Mouse (Mus musculus): ENCODE data around the gene Cdk5r2.
"Not testable (repeated sequence)": the region's sequence is repeated elsewhere in the genome, so short reads cannot be mapped to it uniquely, and the experiment has no call there.

The Cdk5r2 gene

DNA sequence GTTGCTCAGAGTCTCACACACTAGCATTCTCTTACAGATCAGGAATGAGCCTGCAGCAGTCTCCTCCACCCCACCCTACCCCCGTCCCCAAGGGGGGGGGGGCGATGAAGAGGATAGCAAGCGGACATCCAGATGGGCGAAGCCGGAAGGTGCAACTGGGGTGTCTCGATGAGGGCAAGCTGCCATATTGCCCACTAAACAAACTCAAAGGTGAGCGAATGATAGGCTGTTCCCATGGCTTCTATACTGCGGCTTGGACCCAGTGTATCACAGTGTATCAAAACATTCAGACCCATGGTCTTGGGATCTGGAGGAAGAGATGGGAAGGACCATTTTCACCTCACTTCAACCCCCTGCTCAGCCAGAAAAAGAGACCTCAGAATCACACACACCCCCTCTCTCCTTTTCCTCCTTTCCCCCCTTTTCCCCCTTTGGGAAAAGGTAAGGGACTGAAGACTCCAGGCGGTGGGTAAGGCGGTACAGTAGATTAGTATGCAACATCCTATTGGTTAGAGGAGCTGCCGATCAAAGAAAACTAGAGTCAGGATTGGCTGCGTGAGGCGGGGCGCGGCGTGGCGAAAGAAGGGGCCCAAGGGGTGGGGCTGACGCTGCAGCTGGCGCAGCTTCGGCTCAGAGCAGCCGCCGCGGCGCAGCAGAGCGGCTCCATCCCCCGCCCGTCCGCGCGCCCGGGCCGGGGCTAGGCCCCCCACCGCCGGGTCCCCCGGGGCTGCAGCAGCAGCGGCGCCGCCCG is at the start of gene Cdk5r2:
TSS of gene Cdk5r2 (plus strand) at position 629 of the 751 bp plus-strand sequence.
- DNase-seq (ENCODE audit: low spot score in 2 of 2), result peak; percentile 32 to 49

DNA sequence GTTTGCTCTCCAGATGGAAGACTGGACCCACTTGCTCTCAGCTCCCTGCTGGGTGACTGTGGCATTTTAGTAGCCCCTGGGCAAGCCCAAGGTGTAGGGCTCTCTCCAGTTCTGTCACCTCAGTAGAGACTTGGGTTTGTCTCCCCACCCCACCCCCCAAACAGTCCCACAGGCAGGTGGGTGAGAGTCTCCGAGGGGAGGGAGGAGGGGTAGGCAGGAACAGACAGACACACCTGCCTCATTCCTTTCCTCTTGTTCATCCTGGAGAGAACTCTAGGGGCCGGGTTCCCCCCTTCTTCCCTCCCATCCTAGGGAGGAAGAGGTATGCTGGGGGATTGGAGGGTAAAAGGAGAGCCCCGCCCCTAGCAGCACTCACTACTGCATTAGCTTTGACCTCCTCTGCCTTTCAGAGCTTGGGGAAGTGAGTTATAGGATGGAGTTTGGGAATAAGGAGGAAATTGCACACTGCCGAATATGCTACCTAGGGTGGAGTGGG is 49.3 kb upstream of the Cdk5r2 start:
- no peak for DNase-seq (ENCODE audit: low spot score in 2 of 2)

DNA sequence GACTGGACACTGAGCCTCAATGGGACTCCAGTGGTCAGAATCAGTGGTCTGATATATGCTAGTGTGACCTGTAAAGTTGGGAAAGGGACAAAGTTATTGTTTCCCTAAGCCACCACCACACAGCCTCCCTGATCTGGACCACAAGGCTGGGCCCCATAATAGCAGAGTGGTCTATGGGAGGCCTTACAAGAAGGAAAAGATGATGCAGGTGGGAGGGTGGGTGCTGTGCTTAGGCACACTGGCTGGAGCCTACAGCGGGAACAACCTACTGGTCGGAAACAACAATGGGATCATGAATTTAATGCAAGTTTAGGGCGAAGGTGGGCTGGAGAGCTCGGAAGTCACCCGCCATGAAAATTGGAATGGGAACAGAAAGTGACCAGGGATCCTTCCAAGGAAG is 48.9 kb upstream of the Cdk5r2 start:
- no peak for DNase-seq (ENCODE audit: low spot score in 2 of 2)

DNA sequence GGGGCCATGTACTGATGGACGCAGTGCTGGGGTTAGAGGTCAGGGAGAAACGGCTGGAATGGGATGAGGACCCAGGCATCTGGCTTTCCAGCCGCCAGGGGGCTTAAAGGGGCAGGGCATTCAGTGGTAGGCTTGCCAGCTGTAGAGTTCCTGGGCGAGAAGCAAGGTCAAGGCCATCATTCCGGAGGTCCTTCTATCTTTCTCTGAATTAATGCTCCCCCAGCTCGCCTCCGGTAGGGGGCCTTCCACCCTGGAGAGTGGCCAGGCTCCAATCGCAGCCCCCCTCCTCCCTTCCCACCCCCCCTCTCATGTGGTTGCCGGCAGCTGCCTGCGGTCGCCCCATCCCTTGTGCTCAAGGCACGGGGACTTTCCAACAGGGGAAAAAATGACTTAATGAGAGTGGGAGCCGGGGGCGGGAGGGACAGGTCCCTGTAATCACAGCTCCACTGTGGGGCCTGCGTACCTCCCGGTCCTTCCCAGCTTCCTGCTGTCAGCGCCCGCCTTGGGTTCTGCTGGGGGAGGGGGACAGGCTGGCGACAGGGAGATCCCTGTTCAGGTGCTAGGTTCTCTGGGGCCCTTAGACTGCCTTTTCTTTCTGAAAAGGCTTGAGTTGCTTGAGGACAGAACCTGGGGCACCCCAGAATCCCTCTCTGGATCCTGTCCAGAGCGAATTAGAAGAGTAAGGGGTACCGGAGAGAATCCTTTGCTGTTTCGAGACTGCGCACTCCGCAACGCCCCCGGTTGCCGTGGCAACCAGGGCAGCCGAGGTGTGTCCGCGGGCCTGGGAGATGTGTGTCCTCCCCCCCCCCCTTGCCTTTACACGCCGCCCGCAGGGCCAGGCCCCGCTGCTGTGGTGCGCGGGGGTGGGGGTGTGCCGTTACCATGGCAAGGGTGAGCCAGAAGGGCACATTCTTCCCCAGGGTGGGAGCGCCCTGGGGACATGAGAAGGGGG is 48.1 kb upstream of the Cdk5r2 start:
- no peak for DNase-seq (ENCODE audit: low spot score in 2 of 2)

DNA sequence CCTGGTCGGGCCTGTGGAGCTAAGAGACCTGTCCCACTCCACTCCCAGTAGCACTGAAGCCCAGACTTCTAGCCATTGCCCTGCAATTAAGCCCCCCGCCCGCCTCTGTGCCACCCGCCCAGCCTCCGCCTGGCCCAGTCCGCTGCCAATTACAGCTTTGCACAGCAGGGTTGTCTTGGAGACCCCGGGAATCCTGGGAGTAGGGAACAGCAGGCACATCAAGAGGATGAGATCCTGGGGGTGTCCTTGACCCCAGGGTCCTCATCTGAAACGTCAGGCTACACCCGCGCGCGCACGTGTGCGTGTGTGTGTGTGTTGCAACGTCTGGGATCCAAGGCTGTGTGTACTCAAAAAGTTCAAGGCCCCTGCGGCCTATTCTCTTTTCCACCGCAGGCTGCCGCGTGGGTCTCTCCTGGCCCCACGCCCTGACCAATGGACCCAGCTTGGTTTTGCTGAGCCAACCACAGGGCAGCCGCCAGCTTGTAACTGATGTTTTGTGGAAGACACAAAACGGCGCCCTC is 47.1 kb upstream of the Cdk5r2 start:
- no peak for DNase-seq (ENCODE audit: low spot score in 2 of 2)

DNA sequence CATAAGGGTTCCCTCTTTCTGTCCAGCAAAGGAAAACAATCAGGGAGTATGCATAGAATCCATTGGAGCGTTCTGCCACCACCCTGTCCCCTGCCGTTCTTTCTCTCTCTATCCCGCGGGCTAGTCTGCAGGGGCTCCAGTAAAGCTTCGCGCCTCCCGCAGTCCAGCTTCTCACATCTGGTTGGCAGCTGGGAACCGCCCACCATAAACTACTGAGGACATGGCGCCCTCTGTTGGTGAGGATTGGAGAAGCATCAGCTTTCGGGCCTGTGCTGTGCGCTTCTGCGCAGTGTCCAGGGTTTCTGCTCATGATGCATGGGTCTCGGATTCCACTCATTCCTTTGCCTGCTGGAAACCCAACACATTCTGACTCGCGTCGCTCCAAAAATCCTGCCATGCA is 46.7 kb upstream of the Cdk5r2 start:
- peak; percentile 75 to 85 for DNase-seq (ENCODE audit: low spot score in 2 of 2)

DNA sequence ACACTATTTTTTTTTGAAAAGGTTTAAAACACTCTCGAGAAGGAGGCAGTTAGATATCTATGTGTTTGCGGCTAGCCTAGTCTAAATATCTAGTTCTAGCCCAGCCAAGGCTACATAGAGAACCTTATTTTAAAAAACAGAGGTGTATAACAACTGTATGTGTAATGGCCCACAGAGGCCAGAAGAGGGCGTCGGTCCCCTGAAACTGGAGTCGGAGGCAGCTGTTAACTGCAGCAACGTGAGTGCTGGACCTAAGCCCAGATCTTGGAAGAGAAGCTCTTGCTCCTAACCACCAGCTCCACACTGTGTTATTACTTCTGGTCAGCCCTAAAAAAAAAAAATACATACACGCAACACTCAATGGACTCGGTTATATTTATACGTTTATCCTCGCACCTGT is 45.7 kb upstream of the Cdk5r2 start:
- no peak for DNase-seq (ENCODE audit: low spot score in 2 of 2)

DNA sequence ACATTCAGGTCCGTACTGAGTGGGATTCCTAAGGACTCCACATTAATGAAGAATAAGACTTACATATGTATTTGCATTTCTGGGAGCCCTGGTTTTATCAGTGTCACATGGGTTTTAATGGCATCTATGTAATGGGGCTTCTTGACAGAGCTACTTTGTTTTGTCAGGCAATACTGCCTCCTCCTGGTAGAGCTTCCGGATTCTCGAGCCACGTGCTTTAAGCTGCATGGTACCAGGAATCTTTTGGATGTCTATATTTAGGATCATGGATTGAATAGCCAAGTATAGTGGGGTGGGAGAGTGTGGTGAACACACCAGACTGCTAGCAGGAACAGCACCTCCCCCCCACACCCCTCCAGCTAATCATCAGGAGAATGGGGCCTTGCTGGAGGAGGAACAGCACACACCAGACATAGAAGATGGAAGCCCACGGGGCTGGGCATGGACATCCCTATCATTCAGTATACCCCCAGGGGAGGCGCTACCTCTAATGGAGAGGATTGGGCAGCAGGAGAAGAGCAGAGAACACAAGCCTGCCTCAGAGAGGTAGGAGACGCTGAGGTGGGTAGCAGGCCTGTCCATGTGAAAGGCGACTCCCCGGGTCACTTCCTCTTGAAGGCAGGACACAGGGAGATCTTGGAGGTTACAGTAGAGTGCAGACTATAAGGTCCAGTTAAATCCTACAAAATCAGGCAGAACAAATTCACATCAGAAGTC is 39.6 kb upstream of the Cdk5r2 start:
- no peak for DNase-seq (ENCODE audit: low spot score in 2 of 2)

DNA sequence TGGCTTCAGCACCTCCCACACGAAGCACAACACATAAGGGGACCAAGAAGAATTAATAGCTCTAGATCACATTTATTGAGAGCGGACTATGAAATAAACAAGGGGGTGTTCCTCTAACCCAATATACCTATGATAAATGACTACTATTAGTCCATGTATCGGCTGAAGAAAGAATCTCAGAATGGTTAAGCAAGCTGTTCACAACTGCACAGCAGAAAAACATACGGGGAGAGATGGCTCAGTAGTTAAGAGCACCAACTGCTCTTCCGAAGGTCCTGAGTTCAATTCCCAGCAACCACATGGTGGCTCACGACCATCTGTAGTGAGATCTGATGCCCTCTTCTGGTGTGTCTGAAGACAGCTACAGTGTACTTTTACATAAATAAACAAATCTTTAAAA is 38.8 kb upstream of the Cdk5r2 start:
- DNase-seq (ENCODE audit: low spot score in 2 of 2), result not testable (repeated sequence)

DNA sequence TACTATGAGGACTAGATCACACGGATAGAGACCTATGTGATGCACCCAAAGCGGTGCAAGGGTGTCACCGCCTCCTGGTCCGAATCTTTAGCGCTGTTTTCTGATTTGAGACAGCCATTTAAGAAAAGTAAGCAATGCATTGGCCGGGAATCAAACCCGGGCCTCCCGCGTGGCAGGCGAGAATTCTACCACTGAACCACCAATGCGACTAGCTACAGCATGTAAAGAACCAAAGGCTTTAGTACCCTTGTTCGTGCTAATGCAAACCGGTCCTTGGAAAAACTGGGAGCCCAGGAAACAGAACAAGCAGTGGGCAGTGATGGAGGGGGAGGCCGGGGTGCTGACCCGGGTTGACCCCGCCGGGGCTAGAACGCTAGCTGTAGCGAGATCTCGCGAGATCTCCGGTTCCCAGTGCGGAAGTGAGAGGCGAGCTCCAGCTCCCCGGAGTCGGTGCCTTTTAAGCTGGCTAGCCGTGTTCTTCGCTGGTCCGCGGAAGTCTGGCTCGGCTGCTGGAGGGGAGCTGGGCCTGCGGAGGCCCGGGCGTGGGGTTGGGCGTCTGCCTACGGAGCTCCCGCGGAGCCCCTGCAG is 38.0 kb upstream of the Cdk5r2 start:
- DNase-seq (ENCODE audit: low spot score in 2 of 2), result peak; percentile 64 to 75

DNA sequence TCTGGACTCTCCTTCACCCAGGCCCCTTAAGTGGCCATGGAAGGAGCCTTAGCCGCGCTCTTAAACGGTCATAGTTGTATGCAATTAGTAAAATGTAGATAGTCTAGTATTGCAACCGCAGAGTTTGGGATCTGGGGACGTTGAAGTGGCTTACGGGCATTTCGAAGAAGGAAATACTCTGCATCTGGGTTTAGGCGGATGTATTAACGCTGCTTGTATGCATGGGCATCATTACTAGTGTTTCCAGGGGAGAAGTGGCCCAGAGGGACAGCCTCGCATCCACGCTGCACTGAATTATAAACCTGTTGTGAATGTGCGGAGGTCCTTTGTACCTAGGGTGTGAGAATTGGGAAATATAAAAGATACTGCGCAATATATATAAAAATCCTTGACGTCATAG is 37.5 kb upstream of the Cdk5r2 start:
- no peak for DNase-seq (ENCODE audit: low spot score in 2 of 2)

DNA sequence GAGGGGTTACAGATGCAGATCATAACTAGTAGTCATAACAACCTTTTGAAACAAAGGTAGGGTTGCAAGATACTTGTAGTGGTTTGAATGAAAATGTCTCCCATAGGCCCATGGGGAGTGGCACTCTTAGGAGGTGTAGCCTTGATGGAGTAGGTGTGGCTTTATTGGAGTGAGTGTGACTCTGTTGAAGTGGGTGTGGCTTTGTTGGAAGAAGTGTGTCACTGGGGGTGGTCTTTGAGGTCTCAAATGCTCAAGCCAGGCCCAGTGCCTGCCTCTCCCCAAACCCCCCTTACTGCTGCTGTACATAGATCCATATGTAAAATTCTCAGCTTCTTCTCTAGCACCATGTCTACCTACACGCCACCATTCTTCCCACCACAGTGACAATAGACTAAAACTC is 36.2 kb upstream of the Cdk5r2 start:
- DNase-seq (ENCODE audit: low spot score in 2 of 2), result no peak

DNA sequence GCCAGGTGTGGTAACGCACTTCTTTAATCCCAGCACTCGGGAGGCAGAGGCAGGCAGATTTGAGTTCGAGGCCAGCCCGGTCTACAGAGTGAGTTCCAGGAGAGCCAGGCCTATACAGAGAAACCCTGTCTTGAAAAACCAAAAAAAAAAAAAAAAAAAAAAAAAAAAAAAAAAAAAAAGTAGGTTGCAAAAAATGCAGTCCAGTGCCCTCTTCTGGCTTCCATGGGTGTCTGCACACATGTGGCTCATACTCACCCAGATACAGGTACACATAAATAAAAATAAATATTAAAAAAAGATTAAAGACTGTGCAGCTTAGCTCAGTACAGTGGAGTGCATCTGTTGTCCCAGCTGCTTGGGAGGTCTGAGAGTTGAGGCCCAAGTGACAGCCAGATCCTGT is 31.1 kb upstream of the Cdk5r2 start:
- DNase-seq (ENCODE audit: low spot score in 2 of 2), result not testable (repeated sequence)

DNA sequence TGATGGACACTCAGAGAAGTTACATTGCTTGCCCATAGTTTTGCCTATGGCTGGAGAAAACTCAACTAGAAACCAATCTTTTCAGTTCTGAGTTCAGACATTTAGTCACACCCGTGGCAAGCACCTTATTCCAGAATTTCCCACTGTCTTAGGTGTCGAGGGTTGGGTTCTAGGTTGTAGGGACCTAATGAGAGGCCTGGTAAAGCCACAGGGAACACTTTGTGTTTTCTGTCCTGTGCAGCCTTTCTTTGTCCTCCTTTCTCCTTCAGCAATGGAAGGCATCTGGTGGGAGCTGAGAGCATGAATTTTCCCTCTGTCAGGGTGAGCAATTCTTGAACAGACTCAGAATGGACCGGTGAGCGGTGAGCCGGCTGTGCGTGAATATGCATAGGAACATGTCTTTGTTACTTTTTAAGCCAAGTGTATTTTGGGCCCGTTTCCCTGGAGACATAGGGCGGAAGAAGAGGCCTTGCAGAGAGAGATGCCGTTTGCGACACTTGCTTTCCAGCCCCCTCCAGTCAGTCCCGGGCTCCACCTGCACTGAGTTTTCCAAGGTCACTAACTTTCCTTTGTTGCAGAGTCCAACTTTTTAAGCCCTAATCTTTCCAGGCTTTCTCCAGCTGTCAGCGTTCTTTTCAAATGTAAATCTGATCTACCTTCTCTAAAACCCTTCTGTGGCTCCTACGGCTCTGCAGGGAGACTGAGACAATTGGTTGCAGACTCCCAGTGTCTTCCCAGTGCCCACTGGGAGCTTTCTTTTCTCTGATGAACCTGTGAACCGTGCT is 30.0 kb upstream of the Cdk5r2 start:
- no peak for DNase-seq (ENCODE audit: low spot score in 2 of 2)

DNA sequence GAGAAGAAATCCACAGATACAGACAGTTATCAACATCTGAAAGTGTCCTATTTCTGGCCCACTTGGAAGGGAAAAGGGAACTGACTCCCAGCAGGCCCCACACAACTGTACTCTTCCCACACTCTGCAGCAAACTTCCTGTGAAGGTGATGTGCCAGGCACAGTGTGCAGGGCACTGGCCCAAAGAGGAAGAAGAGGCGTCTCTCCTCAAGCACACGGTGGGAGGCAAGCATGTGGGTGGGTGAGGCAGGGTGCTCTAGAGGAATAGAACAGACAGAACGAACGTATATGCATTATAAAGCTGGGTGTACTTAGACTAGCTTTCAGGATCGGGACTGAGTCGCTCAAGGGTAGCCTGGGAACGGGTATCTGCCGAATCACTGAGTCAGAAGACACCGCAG is 24.7 kb upstream of the Cdk5r2 start:
- DNase-seq (ENCODE audit: low spot score in 2 of 2), result no peak

DNA sequence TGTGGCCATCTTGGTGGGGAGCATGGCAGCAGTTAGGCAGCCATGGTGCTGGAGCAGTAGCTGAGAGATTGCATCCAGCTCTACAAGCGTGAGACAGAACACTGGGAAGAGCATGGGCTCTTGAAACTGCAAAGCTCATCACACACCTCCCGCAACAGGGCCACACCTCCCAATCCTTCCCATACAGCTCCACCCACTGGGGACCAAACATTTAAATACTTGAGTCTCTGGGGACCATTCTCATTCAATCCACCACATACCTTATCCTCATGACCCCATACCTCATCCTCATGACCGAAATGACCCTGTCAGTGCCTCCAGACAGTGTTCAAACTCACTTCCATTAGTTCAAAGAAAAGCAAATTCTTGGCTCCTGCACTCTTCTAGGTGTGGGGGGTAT is 21.5 kb upstream of the Cdk5r2 start:
- DNase-seq (ENCODE audit: low spot score in 2 of 2), result no peak

DNA sequence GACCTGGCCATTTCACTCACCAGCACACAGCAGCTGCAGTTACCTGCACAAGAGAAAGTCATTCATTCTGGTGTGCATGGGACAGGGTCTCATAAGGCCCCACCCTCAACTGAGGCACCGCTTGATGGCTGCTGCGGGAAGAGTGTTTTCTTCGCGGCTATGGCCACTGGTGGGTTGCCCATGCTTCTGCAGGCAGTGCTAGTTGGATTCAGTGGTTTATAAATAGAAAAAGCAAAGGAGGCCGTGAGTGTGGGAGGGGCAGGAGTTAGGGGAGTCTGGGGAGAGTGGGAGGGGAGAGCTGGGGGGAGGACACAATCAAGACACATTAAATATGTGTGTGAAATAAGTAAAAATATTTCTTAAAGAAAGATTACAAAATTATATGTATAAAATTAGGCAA is 11.6 kb upstream of the Cdk5r2 start:
- no peak for DNase-seq (ENCODE audit: low spot score in 2 of 2)

DNA sequence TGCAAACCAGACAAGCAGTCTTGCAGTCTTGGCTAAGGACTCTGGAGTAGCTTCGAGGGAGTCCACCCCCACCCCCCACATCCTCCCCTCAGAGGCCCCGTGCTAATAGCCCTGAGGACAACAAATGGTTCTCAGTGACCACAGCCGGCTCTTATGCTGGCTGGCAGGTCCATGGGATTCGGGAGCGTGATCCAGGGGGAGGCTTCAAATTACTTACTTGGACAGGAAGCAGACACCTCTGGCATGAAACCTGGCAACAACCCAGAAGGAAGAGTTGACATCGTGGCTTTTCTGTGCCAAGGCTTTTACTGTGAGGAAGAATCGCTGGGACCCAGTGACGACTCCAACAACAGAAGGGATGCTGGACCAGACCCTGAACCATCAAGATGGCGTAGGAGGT is 8.4 kb upstream of the Cdk5r2 start:
- DNase-seq (ENCODE audit: low spot score in 2 of 2), result no peak

DNA sequence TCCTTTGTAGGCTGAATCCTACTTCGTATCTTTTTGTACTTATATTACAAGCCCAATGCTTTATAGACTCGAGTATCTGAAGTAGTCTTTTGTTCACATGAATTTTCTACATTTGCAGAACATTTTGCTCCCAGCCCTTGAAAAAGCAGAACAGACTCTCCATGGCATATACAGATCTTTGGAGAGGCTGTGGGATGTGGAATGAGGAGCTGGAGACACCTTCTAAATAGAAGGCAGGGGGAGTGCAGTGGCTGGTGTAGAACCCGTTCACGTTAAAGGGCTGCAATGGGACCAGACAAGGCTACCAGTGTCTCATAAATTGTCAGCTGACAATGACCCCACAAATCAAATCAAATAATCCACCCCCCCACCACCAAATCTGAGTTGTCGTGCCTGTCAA is 5.8 kb upstream of the Cdk5r2 start:
- no peak for DNase-seq (ENCODE audit: low spot score in 2 of 2)

DNA sequence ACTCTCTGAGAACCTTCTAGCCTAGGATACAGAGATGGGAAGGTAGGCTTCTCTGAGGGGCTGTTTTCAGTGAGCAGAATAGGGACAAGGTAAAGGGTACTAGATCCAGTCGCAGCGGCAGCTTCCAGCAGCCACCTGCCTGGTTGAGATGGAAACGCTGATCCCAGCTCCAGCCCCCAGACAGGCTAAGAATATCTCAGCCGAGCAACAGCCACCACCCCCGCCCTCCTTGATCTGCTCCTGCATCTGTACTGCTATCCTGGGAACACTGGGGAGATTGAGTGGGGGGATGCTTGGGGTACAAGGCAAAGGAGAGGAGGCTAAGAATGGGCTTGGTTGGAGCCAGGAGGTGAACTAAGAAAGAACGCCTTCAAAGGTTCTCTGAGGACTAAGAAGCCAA is 4.5 kb upstream of the Cdk5r2 start:
- DNase-seq (ENCODE audit: low spot score in 2 of 2), result no peak

All from spleen, postnatal 14 days (tissue).